Mouse (Mus musculus) v-Abl transformed pro-B cells (cell line): ENCODE results near the gene Olfr218.

Experiments used
- in situ Hi-C, 2 experiments: fragments of 400-800 bp; cut with MboI; formaldehyde crosslinking; loops; one replicate each; pipeline ENCODE4 v1.15.1; 2025; ENCODE audit not compliant: unreplicated experiment in 2 of 2

Olfr218 gene

GRCm38 (mm10) chr1:173197508-173197907 lies at the start of gene Olfr218:
Gene Olfr218, plus strand, starts transcription at chr1:173197808.
- in situ Hi-C loops: no loop called here

GRCm38 (mm10) chr1:173174154-173174842 lies 23.3 kb upstream of the Olfr218 start:
- in situ Hi-C loops: no loop called here

- in situ Hi-C loops: no loop called here
These were observed 7.1 kb upstream of the Olfr218 start, which contains the start of gene Olfr1406 for GRCm38 (mm10) chr1:173190540-173190939. Gene Olfr1406, minus strand, starts transcription at chr1:173190640.

DNA sequence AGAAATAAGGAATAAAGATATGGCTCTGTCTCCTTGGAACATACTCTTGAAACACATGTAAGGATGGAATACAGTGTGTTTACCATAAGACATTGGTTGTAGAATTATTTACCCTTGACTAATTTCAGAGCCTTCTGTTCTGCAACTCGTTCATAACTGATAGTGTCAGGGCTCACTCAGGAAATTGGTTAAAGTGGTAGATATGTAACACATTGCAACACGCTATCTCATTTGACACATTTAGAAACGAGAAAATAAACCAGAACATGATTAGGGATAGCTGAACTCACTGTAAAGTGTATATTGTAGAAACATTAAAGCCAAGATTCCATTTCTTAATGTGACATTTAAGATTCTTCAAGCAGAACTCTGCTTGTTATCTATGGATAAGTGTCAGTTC lies 5.5 kb upstream of the Olfr218 start:
- in situ Hi-C loops: no loop called here

DNA sequence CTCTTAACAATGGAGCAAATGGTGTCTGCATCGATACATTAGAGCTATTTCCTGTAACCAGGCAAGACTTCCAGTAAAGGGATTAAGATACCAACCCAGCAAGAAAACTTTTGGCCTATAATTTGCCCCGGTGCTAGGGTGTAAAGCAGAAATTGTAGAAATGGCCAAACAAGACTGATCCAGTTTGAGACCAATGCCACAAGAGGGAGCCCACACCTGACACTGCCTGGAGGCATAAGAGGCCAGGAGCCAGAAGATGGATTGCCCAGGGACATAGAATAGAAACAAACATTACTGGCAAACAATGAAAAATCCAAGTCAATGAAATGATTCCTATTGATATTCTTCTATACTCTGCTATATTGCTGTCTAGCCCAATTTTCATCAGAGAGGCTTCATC lies 1.2 kb upstream of the Olfr218 start:
- in situ Hi-C loops: no loop called here

DNA sequence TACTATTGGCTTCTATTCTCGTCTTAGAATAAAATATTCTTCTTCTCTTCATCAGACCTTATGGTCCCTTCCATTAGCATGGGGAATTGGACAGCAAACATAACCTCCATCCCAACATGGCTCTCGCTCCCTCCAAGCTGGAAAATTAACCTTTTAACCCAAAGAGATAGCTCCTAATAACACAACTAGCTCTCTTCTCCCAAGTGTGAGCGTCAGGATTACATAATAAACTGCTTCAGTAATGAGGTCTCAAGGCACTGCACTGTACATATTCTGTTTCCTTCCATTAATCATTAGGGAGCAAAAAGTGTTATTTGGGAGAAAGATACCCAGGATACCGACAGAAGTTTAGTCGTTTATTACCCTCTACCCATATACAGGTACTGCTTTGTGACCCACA lies 14.5 kb downstream of the Olfr218 start, which contains the start of gene Olfr1404:
Gene Olfr1404 (plus strand): TSS at position 301 of the 400 bp plus-strand sequence.
- in situ Hi-C loops: no loop called here

GRCm38 (mm10) chr1:173216481-173216880 lies 18.9 kb downstream of the Olfr218 start:
- in situ Hi-C loops: no loop called here

- in situ Hi-C loops: no loop called here
These were observed 29.5 kb downstream of the Olfr218 start, which contains the start of gene Fcer1a for GRCm38 (mm10) chr1:173227081-173227480. Gene Fcer1a, minus strand, starts transcription at chr1:173227214.

- in situ Hi-C loops: loop anchor here (5.0 kb wide), 1 partner anchor 1115 kb away; no protein-coding TSS in a partner anchor
These were observed 39.4 kb downstream of the Olfr218 start for GRCm38 (mm10) chr1:173237004-173237403.

GRCm38 (mm10) chr1:173249888-173250287 lies 52.3 kb downstream of the Olfr218 start:
- in situ Hi-C loops: no loop called here
